Mouse (Mus musculus) embryo, embryonic 10 days (tissue): ENCODE measurements around the gene Hcrtr2.

Experiments
- DNase-seq: peaks from one replicate; pipeline ENCODE4 v3.0.0-alpha.2; 2015; ENCODE audit warnings: low spot score

The Hcrtr2 gene

GRCm38 (mm10) chr9:76323756-76324155 is at the start of gene Hcrtr2:
Gene Hcrtr2 (minus strand): TSS chr9:76323856.
- no peak for DNase-seq

- DNase-seq = no peak
Measured at GRCm38 (mm10) chr9:76364874-76365273, 41.2 kb upstream of the Hcrtr2 start.

GRCm38 (mm10) chr9:76360374-76360773 is 36.7 kb upstream of the Hcrtr2 start:
- DNase-seq = no peak

- no peak for DNase-seq
Measured at GRCm38 (mm10) chr9:76352346-76352745, 28.7 kb upstream of the Hcrtr2 start.

- no peak for DNase-seq
Measured at GRCm38 (mm10) chr9:76347298-76347697, 23.6 kb upstream of the Hcrtr2 start.

GRCm38 (mm10) chr9:76331081-76331480 is 7.4 kb upstream of the Hcrtr2 start:
- DNase-seq = no peak

- DNase-seq = peak; percentile 77
Measured at GRCm38 (mm10) chr9:76323186-76323701, 412 bp downstream of the Hcrtr2 start.

- peak; percentile 41 for DNase-seq
Measured at GRCm38 (mm10) chr9:76322122-76323052, 1.3 kb downstream of the Hcrtr2 start.

- DNase-seq = no peak
Measured at GRCm38 (mm10) chr9:76321589-76321988, 2.1 kb downstream of the Hcrtr2 start.

GRCm38 (mm10) chr9:76320755-76321154 is 2.9 kb downstream of the Hcrtr2 start:
- no peak for DNase-seq

- no peak for DNase-seq
Measured at GRCm38 (mm10) chr9:76318302-76318701, 5.4 kb downstream of the Hcrtr2 start.

GRCm38 (mm10) chr9:76315096-76315495 is 8.6 kb downstream of the Hcrtr2 start:
- no peak for DNase-seq

GRCm38 (mm10) chr9:76313921-76314320 is 9.7 kb downstream of the Hcrtr2 start:
- DNase-seq = no peak

GRCm38 (mm10) chr9:76312221-76312620 is 11.4 kb downstream of the Hcrtr2 start:
- no peak for DNase-seq

- no peak for DNase-seq
Measured at GRCm38 (mm10) chr9:76291384-76291783, 32.3 kb downstream of the Hcrtr2 start.

GRCm38 (mm10) chr9:76270886-76271285 is 52.8 kb downstream of the Hcrtr2 start:
- DNase-seq = no peak

- DNase-seq = no peak
Measured at GRCm38 (mm10) chr9:76257731-76258130, 65.9 kb downstream of the Hcrtr2 start.

- no peak for DNase-seq
Measured at GRCm38 (mm10) chr9:76252544-76252943, 71.1 kb downstream of the Hcrtr2 start.

- no peak for DNase-seq
Measured at GRCm38 (mm10) chr9:76252109-76252508, 71.5 kb downstream of the Hcrtr2 start.

- no peak for DNase-seq
Measured at GRCm38 (mm10) chr9:76242322-76242721, 81.3 kb downstream of the Hcrtr2 start.

- DNase-seq = no peak
Measured at GRCm38 (mm10) chr9:76237946-76238345, 85.7 kb downstream of the Hcrtr2 start.

- DNase-seq = peak; percentile 46
Measured at GRCm38 (mm10) chr9:76237243-76237642, 86.4 kb downstream of the Hcrtr2 start.

GRCm38 (mm10) chr9:76236626-76237025 is 87.0 kb downstream of the Hcrtr2 start:
- DNase-seq = peak; percentile 90
